8 mouse cellular contexts compared by ENCODE assay signal in the genomic region with DNA sequence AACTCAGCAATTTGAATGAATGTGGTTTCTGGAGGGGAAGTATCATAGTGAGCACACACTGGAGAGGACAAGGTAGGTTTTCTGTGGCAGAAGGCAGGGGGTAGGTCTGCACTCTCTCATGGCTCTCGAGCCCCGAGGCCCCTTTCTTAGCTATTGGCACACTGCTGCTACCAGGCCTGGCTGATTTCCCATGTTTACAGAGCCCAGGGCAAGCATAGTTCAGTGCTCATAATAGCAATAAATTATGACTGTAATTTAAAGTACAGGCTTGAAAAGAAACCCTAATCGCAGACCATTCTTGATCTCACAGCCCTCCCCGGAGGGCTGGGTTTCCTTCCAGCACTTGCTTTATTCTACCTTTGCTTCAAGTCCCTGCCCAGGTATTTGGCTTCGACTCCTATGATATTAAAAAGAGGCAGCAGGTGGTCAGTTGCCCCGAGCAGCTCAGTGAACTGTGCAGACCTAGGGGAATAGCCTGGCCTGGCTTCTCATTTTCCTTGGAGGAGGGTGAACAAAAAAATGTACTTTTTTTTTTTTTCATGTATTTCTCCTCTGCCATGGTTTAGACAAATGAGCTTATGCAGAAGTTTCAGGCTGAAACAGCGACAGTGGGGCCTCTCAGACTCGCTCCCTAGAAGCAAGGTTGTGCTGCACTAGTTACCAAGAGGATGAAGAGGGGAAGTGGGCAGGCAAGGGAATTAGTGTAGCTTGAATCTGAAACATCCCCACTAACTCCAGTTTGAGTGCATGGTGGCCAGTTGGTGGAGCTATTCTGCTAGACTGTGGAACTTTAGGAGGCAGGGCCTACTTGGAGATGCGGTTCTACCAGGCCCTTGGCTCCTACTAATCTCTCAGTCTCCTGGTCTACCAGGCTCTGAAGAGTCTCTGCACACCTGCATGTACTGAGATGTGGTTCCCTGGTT.
DNase-seq lines count a peak whose midpoint lies in the region; ATAC-seq and TF ChIP-seq lines count a peak whose summit lies in the region.
"Had no signal": no experiment of that assay in that cellular context is flagged by ENCODE, and none has a peak within 500 bp of the region (broad histone marks: within the 10 kb centered on the region; RNA-seq: fewer than 3 reads in every experiment).

No protein-coding gene starts in this region.

- 55% methylated on average over 9 of the region's 9 CpGs for WGBS in limb, embryonic 12.5 days
- 78% methylated on average over 9 of the region's 9 CpGs for WGBS in limb, embryonic 10.5 days
- 57% methylated on average over 9 of the region's 9 CpGs for WGBS in thymus, adult 2 months

- no peaks in the 10 kb centered on the region for H3K9me3 ChIP-seq in limb, embryonic 12.5 days
- no peaks in the 10 kb centered on the region for H3K9me3 ChIP-seq in limb, embryonic 10.5 days (replicated peaks)

- H3K27me3 ChIP-seq in limb, embryonic 12.5 days = peaks cover 41% of the 10 kb centered on the region
- H3K27me3 ChIP-seq in limb, embryonic 10.5 days (ENCODE audit: low read depth, poor library complexity, severe bottlenecking) = peaks cover 53% of the 10 kb centered on the region
- no peaks in the 10 kb centered on the region for H3K27me3 ChIP-seq in thymus, adult 2 months (ENCODE audit: control insufficient read depth, insufficient read depth, low read length)

- no peak overlapping the region for H3K4me2 ChIP-seq in limb, embryonic 12.5 days

- H3K4me1 ChIP-seq in limb, embryonic 12.5 days (replicated peaks) = peaks cover 29% of the 10 kb centered on the region
- H3K4me1 ChIP-seq in limb, embryonic 10.5 days = peaks cover 38% of the 10 kb centered on the region
- H3K4me1 ChIP-seq in thymus, adult 2 months (replicated peaks; ENCODE audit: control insufficient read depth, insufficient read depth, low read length) = peaks cover 6% of the 10 kb centered on the region; the same call in 1 of the 2 replicates

- no peak for TF ChIP-seq CTCF in thymus, adult 2 months (IDR thresholded peaks at IDR 0.05; ENCODE audit: borderline replicate concordance, control insufficient read depth, extremely low read depth, insufficient read depth, low read length, poor library complexity)

- TF ChIP-seq POLR2A in thymus, adult 2 months (IDR thresholded peaks at IDR 0.05; ENCODE audit: control insufficient read depth, extremely low read depth, insufficient read depth, low read length, poor library complexity) = no peak

- no peak overlapping the region for H3K4me3 ChIP-seq in limb, embryonic 12.5 days (replicated peaks)
- no peak overlapping the region for H3K4me3 ChIP-seq in limb, embryonic 10.5 days
- H3K4me3 ChIP-seq in thymus, adult 2 months (ENCODE audit: control insufficient read depth, insufficient read depth, low read length) = no peak overlapping the region
- H3K4me3 ChIP-seq: myocyte had no signal

- no peaks in the 10 kb centered on the region for H3K36me3 ChIP-seq in limb, embryonic 12.5 days
- H3K36me3 ChIP-seq in limb, embryonic 10.5 days = no peaks in the 10 kb centered on the region
- H3K36me3 ChIP-seq in thymus, adult 2 months (ENCODE audit: control insufficient read depth, insufficient read depth, low read length) = no peaks in the 10 kb centered on the region

- ATAC-seq in limb, embryonic 12.5 days (ENCODE audit: insufficient number of reproducible peaks, insufficient read depth, low FRiP score, low TSS enrichment, low read depth) = no peak; the same call in 1 of the 2 replicates

- DNase-seq in limb, embryonic 10.5 days (ENCODE audit: low spot score) = no peak
- DNase-seq in brain, adult 2 months (ENCODE audit: low read depth, low spot score) = peak; percentile 83
- peak; percentile 50 to 53 for DNase-seq in heart, postnatal 10 days
- peak; percentile 64 to 66 for DNase-seq in lung, adult 18-20 months
- peak; percentile 34 for DNase-seq in thymus, adult 2 months
- no peak for DNase-seq in frontal cortex, postnatal 14 days (ENCODE audit: low spot score in 2 of 2)

- intact Hi-C loops in heart, postnatal 10 days (cut with DNase I) = loop anchor here (1.0 to 5.0 kb wide), 4 partner anchors 35 to 688 kb away; a partner anchor contains a TSS

- peak overlapping the region; percentile 41; the same call in 1 of the 2 replicates for H3K27ac ChIP-seq in limb, embryonic 12.5 days
- no peak overlapping the region for H3K27ac ChIP-seq in limb, embryonic 10.5 days
- H3K27ac ChIP-seq in thymus, adult 2 months (ENCODE audit: control insufficient read depth, insufficient read depth, low read length) = no peak overlapping the region

- H3K9ac ChIP-seq in limb, embryonic 12.5 days (replicated peaks) = no peak overlapping the region

Comparison
In these comparisons a context has a peak if more than half of its experiments do, and no peak if none do; other contexts are left out.
1. DNase-seq: peak in brain, adult 2 months (single experiment), heart, postnatal 10 days (2 of 2), lung, adult 18-20 months (2 of 2) and thymus, adult 2 months (single experiment); none in limb, embryonic 10.5 days (single experiment) and frontal cortex, postnatal 14 days (0 of 2).